Mouse (Mus musculus): ENCODE data around the gene 4930556J24Rik.

DNA sequence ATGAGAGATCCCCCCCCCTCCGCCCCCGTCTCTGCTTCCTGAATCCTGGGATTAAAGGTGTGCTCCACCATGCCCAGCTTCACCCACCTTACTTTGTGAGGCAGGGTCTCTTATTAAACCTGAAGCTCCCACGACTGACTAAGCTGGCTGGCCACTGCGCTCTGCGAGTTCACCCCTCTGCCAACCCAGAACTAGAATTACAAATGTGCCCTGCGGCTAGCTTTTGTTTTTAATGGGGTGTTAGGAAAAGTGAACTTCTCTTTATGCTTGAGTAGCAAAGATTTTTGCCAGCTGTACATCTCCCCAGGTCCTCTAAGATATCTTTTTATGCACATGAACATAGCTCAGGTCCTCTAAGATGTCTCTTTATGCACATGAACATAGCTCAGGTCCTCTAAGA, 17.3 kb upstream of the 4930556J24Rik start:
- TF ChIP-seq EP300 (IDR thresholded peaks at IDR 0.05; ENCODE audit: insufficient read depth, low read depth, low read length) (no peak), CTCF (IDR thresholded peaks at IDR 0.05; ENCODE audit: low read depth, low read length) (no peak)
